Mouse (Mus musculus) liver, embryonic 18 days (tissue): ENCODE results near the gene Zfp553. TPM values are rescaled to one million over a fixed set of nuclear protein-coding genes. Genes with fewer than 3 reads are reported as not detected.

ENCODE experiments used
- polyA plus RNA-seq: library from polyadenylated mRNA; depleted of rRNA; stranded (reverse); fragments of >200 nt; gene quantifications from 2 replicates; pipeline ENCODE4 v1.2.3, GENCODE M21; 2012; rRNA removed

The Zfp553 gene
- polyA plus RNA-seq = 2.8 and 2.9 TPM in 2 replicates

GRCm38 (mm10) chr7:127232622-127233367 is at the start of gene Zfp553, which contains the start of gene Sept1:
Zfp553 (plus strand) TSS chr7:127233061.
Sept1 (minus strand) TSS chr7:127233130.

GRCm38 (mm10) chr7:127195544-127196295 is 37.1 kb upstream of the Zfp553 start, which contains the start of gene Cd2bp2:
Cd2bp2 (minus strand) TSS chr7:127196050.

GRCm38 (mm10) chr7:127208295-127208552 is 24.6 kb upstream of the Zfp553 start, which contains the start of gene Tbc1d10b:
Tbc1d10b (minus strand) TSS chr7:127208468.

GRCm38 (mm10) chr7:127208553-127209438 is 24.1 kb upstream of the Zfp553 start, which contains the start of gene Mylpf:
Mylpf (plus strand) TSS chr7:127208890.

GRCm38 (mm10) chr7:127243870-127244657 is 11.2 kb downstream of the Zfp553 start, which contains the start of gene Zfp771:
Zfp771 (plus strand) TSS chr7:127244274.

GRCm38 (mm10) chr7:127260309-127261111 is 27.6 kb downstream of the Zfp553 start, which contains the start of gene Dctpp1:
Dctpp1 (minus strand) TSS chr7:127260709.

GRCm38 (mm10) chr7:127273925-127274789 is 41.3 kb downstream of the Zfp553 start, which contains the start of gene Sephs2:
Sephs2 (minus strand) TSS chr7:127274055.

Other genes with a start within 250 kb of the Zfp553 start
- gene Mvp, start 218.4 kb upstream of the Zfp553 start, polyA plus RNA-seq = 7.8 and 7.9 TPM in 2 replicates
- gene Pagr1b, start 216.6 kb upstream of the Zfp553 start, polyA plus RNA-seq = 0.34 and 0.50 TPM in 2 replicates
- 4.9 and 5.2 TPM in 2 replicates for gene Pagr1a, start 215.7 kb upstream of the Zfp553 start, polyA plus RNA-seq
- gene Gm42742, start 212.0 kb upstream of the Zfp553 start, polyA plus RNA-seq = 13.2 and 14.1 TPM in 2 replicates
- 0.04 and 0.45 TPM in 2 replicates for gene Prrt2, start 211.8 kb upstream of the Zfp553 start, polyA plus RNA-seq
- gene Maz, start 206.0 kb upstream of the Zfp553 start, polyA plus RNA-seq = 55.9 and 64.1 TPM in 2 replicates
- 28.1 and 30.9 TPM in 2 replicates for gene Kif22, start 190.6 kb upstream of the Zfp553 start, polyA plus RNA-seq
- gene Zg16, start 145.7 kb upstream of the Zfp553 start, polyA plus RNA-seq = 0.16 and 0.40 TPM in 2 replicates
- 7.9 and 8.3 TPM in 2 replicates for gene AI467606, start 141.7 kb upstream of the Zfp553 start, polyA plus RNA-seq
- 117 and 124 TPM in 2 replicates for gene Qprt, start 110.8 kb upstream of the Zfp553 start, polyA plus RNA-seq
- gene Spn, start 95.2 kb upstream of the Zfp553 start, polyA plus RNA-seq = 6.8 and 8.5 TPM in 2 replicates
- gene Cd2bp2, start 37.0 kb upstream of the Zfp553 start, polyA plus RNA-seq = 20.8 and 22.2 TPM in 2 replicates
- gene Tbc1d10b, start 24.6 kb upstream of the Zfp553 start, polyA plus RNA-seq = 11.9 and 12.6 TPM in 2 replicates
- gene Mylpf, start 24.2 kb upstream of the Zfp553 start, polyA plus RNA-seq = 8.3 and 12.1 TPM in 2 replicates
- 21.1 and 21.7 TPM in 2 replicates for gene Sept1, start 69 bp downstream of the Zfp553 start, polyA plus RNA-seq
- 20.6 and 24.9 TPM in 2 replicates for gene Zfp771, start 11.2 kb downstream of the Zfp553 start, polyA plus RNA-seq
- 52.9 and 73.0 TPM in 2 replicates for gene Dctpp1, start 27.6 kb downstream of the Zfp553 start, polyA plus RNA-seq
- 153 and 165 TPM in 2 replicates for gene Sephs2, start 41.0 kb downstream of the Zfp553 start, polyA plus RNA-seq
- 9.1 and 10.0 TPM in 2 replicates for gene Itgal, start 63.2 kb downstream of the Zfp553 start, polyA plus RNA-seq
- 8.5 and 9.3 TPM in 2 replicates for gene Zfp768, start 112.5 kb downstream of the Zfp553 start, polyA plus RNA-seq
- gene Zfp747, start 143.0 kb downstream of the Zfp553 start, polyA plus RNA-seq = 2.2 and 2.4 TPM in 2 replicates
- 1.00 and 1.1 TPM in 2 replicates for gene 9130019O22Rik, start 154.1 kb downstream of the Zfp553 start, polyA plus RNA-seq
- gene E430018J23Rik, start 160.6 kb downstream of the Zfp553 start, polyA plus RNA-seq = 2.7 TPM in 2 replicates
- 1.7 and 1.8 TPM in 2 replicates for gene Zfp764, start 173.8 kb downstream of the Zfp553 start, polyA plus RNA-seq
- gene Zfp688, start 189.0 kb downstream of the Zfp553 start, polyA plus RNA-seq = 5.6 and 5.8 TPM in 2 replicates
- gene Zfp689, start 216.1 kb downstream of the Zfp553 start, polyA plus RNA-seq = 1.3 and 1.5 TPM in 2 replicates
- gene Prr14, start 226.6 kb downstream of the Zfp553 start, polyA plus RNA-seq = 20.0 and 23.0 TPM in 2 replicates
- 6.4 and 7.1 TPM in 2 replicates for gene Fbrs, start 246.1 kb downstream of the Zfp553 start, polyA plus RNA-seq